Mouse (Mus musculus): ENCODE data around the gene Adipoq.

DNA sequence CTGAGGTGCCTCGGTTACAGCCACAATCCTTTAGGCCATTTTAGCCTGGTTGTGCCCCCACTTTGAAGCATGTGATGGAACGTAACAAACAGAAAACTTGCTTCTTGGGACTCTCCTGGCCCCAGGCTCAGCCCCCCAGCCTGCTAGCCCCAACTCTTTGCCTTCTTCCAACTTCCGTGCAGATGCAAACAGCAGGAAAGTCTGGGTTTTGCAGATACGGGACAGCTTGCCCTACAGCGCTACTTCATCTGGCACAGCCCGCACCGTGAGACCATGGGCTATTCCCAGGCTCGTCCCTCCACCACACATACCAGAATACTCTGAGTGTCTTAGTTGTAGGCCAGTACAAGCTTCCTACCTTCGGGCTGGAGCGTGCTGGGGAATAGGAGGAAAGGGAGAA is 45.7 kb upstream of the Adipoq start:
- no peak for TF ChIP-seq CHD1 (IDR thresholded peaks at IDR 0.05; ENCODE audit: low read depth, low read length)
- TF ChIP-seq CTCF (conservative IDR thresholded peaks at IDR 0.05 in 1 of 2, IDR thresholded peaks at IDR 0.05 in 1 of 2; ENCODE audit: low read depth in 2 of 2, low read length in 2 of 2) = no peak
- TF ChIP-seq MAFK (IDR thresholded peaks at IDR 0.05; ENCODE audit: insufficient replicate concordance, low read length) = no peak
- TF ChIP-seq EP300 (IDR thresholded peaks at IDR 0.05; ENCODE audit: low read length) = no peak
- no peak for TF ChIP-seq POLR2A (IDR thresholded peaks at IDR 0.05; ENCODE audit: low read depth, low read length)
- no peak for TF ChIP-seq TBP (conservative IDR thresholded peaks at IDR 0.05; ENCODE audit: low read depth, low read length)
- no peak for TF ChIP-seq CHD2 (IDR thresholded peaks at IDR 0.05; ENCODE audit: low read length)
- no peak for TF ChIP-seq ZMIZ1 (IDR thresholded peaks at IDR 0.05; ENCODE audit: low read depth, low read length)
- TF ChIP-seq TCF12 (IDR thresholded peaks at IDR 0.05; ENCODE audit: low read depth, low read length) = no peak
- TF ChIP-seq ELF1 (IDR thresholded peaks at IDR 0.05; ENCODE audit: low read depth, low read length) = no peak
